Mouse (Mus musculus) embryo, embryonic 11.5 days (tissue): ENCODE measurements around the gene Ctnnal1.

ENCODE experiments used
- DNase-seq: peaks from one replicate; pipeline ENCODE4 v3.0.0-alpha.2; 2012; ENCODE audit warnings: low read depth, low spot score

Ctnnal1 gene

DNA sequence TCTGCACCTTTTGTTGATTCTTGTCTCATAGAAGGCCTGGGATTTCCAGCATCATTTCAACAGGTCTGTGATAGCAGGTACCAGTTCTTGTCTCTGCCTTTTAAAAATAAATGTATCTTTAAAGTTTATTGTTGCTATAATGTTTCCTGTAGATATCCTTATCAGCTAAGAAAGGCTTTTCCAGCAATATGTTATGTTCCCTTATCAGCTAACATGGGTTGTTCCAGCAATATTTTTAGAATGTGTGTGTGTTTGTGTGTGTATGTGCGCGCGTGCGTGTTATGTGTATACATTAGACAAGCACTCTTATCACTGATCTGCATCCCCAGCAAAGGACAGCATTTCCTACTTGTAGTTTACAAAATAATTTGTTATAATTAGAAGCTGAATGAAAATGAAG, 3.4 kb downstream of the Ctnnal1 start:
- no peak for DNase-seq

DNA sequence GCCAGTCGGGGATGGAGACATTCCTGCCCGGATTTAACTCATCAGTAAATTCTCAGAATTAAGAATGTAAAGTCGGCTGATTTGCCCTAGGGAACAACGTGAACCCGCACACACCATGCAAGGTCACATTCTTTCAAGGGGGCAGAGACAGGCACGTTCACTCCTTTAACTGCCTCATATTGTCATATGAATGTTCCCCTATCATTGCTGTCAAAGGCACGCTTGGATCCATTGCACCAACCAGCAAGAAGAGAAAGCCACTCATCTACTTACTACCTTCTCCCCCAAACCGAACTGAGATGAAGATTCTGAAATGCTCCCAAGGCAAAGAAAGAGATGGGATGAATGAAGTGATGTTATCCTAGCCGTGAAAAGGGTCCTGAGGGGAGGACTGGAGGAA, 6.3 kb downstream of the Ctnnal1 start:
- no peak for DNase-seq

DNA sequence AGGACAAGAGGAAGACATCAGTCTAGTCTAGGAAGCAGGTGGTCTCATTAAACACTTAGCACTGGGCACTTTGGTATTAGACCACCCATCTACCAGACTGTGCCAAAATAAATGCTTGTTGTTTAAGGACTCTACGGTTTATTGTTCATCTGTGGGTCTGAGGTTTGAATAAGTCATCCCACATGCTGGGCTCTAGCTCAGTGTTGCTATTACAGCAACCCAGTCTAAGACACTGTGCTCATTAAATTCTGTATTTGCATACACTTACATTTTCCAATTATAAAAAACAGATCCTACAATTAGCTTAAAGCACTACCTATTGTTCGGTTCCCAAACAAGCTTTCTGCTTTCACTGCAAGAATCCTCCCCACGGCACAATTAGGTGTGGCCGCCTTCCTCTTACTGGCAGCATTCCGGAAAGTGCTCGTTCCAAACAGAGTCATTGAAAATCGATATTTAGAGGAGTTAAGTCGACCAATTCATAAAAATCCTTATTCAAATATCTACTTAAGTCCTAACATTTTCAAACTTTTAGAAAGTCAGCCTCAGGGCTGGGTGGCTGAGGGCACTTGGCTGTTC, 8.5 kb downstream of the Ctnnal1 start:
- DNase-seq, result no peak

DNA sequence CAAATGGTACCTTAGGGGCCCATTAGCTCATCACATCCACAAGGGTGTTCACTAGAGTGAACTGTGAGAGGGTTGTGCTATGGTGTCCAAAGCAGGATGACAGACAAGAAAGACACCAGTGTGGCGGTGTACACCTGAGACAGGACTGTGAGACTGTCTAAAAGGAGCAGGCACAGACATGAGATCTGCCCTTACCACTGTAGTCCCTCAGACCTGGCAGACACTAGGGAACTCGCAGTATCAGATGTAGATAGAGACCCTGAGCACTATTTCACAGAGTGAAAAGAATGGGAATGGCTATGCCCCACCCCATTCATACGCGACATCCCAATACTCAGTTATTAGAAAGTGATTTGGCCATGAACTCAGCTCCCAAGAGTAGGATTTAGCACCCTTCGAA, 9.1 kb downstream of the Ctnnal1 start:
- DNase-seq, result no peak

DNA sequence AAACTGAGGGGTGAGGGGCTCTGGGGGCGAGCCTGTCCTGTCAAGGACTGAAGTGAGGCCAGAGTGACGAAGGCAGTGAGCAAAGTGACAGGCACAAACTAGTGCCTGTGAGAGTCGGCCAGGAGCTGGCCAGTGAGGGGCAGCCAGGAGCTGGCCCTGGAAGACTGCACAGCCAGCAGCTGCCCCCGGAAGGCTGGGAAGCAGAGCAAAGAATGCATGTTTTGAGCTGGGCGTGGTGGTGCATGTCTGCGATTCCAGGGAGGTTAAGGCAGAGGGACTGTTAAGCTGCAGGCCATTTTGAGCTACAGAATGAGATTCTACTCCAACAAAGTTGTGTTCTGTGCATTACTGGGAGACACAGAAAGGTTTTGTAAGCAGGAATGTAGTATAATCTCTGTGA, 14.3 kb downstream of the Ctnnal1 start:
- DNase-seq, result no peak

DNA sequence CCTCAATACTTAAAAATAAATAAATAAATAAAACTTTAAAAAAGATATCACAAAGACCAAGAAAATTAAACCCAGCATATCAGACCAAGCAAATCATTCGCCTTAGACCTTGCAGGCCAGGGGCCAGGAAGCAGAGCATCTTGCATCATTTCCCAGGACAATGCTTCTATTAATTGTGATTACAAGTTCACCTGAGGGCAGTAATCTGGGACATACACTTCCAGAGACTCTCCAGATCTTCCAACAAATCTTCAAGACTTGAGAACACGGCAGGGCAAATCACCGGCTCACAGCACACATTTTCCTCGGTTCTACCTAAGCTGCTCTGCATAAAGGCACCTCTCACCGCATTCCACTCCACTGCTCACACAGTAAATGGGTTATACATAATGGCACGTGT, 16.9 kb downstream of the Ctnnal1 start:
- DNase-seq, result no peak

DNA sequence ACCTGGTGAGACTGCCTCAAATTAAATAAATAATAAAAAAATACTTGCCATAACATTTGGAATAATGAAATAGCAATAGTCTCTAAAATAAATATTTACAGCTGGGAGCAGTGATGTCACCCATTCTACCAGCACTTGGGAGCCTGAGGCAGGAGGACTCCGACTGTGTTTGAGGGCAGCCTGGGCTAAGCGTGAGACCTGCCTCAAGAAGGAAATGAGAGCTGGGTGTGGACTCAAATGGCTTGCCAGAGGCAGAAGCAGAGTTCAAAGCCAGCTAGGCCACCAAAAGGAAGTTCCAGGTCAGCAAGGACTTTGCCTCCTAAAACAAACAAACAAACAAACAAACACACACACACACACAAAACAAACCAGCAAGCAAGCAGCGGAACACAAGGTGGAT, 17.6 kb downstream of the Ctnnal1 start:
- DNase-seq, result no peak

DNA sequence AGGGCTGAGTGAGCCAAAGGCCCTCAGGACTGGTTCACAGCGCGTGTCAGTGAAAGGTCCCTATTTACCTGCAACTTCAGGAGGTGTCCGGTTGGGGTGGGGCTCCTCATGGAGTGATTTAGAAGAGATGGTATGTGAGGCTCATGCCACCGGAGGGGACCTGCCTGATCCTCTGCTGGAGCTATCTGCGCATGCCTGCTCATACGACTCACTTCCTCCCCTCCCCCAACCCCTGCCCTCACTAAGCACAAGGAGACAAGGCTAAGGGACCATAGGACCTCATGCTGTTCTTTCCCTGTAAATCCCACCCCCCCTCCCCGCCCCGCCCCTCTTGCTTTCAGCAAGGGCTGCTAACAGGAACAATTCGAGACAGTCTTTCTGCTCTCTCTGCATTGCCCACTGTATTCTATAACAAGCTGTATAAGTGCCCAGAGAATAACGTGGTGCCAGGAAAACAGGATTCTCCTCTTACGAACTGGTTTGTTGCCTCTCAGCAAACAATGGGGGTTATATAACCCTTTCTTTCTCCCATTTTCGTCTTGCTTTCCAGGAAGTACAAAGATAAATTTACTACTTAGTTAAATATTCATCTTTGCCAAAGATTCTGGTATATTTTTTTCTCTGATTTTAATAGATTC, 19.0 kb downstream of the Ctnnal1 start:
- DNase-seq, result no peak

DNA sequence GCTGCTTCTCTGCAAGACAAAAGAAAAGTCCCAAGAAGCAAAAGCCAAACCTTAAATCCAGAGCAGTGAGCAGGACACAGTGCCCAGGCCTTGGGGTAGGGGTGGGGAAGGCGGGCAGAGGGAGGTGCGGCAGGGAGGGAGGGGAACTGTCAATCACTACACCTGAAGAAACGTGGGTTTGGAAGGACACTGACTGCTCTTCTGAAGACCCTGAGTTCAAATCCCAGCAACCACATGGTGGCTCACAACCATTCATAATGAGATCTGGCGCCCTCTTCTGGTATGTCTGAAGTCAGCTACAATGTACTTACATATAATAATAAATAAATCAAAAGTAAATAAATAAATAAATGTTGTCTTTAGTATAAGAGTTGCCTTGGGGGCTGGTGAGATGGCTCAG, 20.1 kb downstream of the Ctnnal1 start:
- DNase-seq, result no peak

DNA sequence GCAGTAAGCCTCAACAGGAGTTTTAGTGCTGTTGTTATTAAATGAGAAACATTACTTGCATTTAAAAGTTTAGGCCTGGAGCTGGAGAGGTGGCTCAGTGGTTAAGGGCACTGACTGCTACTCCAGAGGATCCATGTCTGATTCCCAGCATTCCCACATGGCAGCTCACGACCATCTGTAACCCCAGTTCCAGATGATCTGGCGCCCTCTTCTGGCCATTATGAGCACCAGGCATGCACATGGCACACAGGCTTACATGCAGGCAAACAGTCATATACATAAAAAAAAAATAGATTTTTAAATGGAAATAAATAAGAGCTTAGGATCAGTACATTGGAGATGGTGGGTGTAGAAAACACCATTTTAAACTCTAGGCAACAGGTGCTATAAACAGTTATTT, 21.0 kb downstream of the Ctnnal1 start:
- no peak for DNase-seq

DNA sequence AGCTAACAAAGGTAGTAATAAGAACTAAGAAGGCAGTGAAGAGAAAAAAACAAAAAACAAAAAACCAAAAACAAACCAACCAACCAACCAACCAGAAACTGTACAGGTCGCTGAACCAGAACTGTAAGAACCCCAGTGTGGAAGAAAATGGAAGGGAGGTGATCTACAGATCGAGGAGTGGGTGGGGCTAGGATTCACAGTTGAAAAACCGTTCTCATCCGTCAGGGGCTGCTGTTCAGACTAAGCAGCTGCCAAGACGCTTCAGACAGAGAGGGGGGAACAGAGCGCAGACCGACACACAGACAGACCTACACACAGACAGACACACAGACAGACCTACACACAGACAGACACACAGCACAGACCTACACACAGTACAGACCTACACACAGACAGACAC, 22.5 kb downstream of the Ctnnal1 start:
- DNase-seq, result no peak

DNA sequence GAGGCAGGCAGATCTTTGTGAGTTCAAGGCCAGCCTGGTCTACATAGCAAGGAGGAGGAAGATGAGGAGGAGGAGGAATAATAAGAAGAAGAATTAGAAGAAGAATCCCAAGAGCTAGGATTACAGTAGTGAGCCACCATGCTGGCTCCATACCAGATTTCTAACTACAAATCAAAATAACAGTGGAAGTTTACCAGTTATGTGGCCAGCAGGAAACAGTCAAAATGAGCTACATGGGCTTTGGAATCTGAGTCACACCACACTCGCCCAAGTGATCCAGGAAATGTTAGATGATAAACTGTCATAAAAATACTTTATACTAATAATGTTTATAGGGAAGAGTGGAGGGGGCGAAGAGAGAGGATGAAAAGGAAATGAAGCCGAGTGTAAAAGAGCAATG, 24.7 kb downstream of the Ctnnal1 start:
- DNase-seq, result no peak

DNA sequence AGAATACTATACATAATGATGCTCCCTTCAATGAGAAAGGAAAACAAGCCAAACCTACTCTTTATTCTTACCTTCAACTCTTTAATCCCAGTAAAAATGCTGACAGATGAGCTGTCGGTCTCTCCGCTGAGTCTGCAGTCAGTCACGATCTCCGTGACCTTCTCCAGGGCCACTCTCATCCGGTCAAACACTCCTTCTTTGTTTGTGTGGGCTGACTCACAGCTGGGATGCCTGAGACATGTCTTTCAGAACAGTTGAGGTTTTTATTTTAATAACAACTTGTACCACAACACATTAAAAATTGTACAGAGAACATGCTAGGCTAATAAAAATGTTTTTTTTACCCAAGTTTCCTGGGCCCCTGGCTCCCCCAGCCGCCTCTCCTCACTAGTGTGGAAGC, 27.3 kb downstream of the Ctnnal1 start:
- DNase-seq, result no peak

DNA sequence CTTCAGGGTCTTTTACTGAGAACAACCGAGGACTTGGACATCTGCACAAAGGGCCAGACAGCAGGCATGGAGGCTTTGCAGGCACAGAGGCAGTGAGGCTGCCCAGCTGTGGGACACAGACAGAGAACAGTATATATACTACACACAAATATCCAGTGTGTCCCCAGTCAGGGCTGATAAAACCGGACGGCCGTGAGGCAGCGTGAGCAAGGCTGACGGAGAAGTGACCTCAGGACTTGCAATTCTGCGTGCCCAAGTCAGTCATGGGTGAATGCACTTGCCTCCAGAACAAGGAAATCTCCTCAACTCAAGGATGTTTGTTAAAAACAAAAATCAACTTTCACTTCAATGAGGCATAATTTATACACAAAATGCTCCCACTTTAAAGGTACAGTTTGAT, 33.0 kb downstream of the Ctnnal1 start:
- no peak for DNase-seq

DNA sequence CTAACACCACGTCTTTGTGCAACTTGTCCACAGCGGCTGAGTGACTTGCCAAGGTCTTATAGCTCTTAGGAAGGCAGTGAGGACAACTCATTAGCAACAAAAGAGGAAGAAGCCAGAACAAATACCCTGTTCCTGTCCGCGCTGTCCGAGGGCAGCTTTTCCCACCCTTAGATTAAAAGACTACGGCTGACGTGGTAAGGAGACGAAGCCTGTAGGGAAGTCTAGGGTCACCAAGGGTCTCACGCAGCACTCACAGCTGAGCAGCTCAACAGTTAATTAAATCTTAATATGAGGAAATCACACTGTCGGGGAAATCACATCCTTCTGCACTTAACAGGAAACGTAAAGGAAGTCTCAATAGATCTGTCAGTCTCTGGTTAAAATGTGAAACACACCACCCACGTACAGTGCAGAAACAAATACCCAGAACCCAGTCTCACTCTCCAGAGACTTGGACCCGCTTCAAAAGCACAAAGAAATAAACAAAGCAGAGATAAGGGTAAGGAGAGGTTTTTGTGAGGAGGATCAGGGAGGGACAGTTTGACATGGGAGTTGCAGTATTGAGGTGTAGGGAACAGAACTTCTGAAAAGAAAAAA, 33.9 kb downstream of the Ctnnal1 start:
- DNase-seq, result no peak

DNA sequence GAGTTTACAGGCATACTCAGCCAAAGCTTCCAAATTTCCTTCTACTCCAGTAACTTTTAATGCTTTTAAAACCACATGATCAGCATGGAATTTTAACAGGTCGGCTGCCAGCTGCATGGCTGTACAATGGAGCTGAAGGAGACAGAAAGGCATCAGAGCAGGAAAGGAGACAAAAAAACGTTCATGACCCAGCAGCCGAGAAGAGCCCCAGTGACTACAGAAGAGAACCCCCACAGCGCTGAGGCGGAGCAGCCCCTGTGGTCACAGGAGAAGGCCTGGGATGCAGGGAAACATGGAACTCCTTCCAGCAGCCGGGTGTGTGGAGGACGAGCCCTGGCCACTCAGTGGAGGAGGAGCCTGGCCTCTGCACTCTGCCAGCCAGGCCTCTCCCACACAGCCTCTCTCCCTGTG, 35.5 kb downstream of the Ctnnal1 start:
- DNase-seq, result no peak

DNA sequence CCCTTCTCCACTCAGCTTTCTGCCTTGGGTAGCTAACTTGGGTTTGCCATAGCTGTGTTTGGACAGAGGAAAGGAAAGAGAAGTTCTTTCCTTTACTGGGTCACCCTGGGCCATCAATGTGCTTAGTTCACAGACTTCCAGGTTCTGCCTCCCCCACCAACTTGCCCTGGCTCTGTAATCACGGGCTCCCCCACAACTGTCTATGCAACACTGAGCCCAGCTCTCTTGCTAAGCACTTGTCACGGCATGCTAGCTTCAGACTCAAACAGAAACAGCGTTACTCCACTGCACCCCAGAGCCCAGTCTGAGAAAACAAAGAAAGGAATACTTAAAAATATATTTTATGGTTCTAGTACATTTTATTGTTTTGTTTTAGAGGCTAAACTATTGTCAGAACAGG, 36.1 kb downstream of the Ctnnal1 start:
- DNase-seq, result no peak

DNA sequence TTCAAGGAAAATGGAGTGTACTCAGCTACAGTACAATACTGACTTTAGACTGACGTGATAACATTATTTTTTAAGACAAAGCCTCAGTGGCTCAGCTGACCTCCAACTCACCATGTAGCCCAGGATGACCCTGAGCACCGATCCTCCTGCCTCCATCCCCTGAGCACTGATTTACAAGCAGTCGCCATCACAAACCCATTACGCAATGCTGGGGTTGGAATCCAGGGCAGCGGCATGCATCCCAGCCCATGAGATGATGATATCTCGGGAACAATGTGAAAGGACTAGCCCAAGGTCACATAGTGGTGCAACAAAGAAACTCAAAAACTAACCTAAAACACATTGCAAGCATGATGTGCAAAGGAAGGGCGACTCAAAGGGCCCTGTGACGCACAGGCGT, 40.8 kb downstream of the Ctnnal1 start:
- DNase-seq, result no peak

DNA sequence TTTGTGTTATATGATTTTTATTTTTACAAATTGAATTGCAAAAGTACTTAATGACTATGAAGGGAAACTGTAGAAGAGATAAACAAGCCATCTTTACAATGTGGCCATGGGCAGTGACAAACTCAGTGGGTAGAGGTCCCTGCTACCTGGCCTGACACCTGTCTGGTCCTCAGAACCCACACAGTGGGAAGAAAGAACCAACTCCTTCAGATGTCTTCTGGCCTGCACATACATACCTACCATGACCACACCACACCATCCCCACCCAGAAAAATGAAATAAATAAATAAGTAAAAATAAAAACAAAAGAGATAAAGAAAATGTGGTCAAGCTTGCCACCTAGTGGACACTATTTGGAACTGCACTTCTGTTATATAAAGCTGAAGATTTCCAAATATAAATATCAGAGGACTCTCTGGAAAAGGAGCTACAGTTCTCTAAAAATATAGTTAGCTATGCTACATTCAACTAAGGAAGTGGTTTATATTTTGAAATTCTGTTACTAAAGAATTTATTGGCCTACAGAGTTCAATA, 44.9 kb downstream of the Ctnnal1 start:
- no peak for DNase-seq

DNA sequence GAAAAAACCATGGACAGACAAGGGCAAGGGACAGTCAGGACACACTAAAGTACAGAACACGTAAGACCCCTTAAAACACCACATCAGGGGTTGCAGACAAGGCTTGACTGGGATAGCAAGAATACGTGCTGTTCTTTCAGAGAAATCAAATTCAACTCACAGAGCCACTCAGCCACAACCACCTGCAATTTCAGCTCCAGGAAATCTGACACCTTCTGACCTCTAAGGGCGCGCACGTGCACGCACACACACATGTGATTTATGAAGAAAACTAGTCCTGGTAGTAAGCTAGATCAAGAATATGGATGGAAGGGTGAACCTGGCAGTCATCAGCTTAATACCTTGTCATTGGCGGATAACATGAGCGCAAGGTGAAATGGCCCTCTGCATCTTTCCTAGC, 49.9 kb downstream of the Ctnnal1 start:
- no peak for DNase-seq

DNA sequence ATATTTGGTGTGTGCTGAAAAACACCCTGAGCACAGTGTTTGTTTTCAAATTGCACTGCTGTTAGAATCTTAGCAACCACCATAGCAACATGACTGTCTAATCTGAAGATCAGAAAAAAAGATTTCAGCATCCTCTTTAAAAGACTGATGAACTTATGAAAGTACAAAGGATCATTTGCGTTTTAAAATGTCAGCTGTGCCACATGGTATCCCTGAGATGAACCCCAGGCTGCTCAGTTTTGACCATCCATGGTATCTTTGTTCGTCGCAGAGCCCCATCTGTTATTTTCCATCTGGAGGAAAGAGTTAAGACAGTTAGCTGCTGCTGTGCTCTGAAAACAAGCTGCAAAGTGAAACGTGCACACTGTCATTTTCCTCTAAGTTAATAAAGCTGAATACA, 52.9 kb downstream of the Ctnnal1 start:
- DNase-seq, result no peak

DNA sequence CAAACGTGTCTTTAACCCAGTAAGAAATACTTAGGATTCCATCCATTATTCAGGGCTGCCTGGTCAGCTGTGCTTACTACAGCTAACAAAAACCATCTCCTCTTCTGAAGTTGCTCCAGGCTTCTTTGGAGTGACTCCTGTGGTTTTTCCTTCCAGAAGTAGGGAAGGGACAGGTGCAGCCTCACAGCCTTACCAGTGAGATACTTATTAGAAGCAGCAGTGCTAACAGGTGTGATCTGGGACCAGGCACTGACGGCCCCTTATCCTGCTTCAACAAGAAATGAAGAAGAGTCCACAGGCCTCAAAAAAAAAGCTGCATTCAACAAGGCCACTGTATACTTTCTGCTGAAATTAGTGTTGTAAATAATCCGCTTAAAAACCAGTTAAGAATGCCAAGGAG, 53.3 kb downstream of the Ctnnal1 start:
- DNase-seq, result no peak

DNA sequence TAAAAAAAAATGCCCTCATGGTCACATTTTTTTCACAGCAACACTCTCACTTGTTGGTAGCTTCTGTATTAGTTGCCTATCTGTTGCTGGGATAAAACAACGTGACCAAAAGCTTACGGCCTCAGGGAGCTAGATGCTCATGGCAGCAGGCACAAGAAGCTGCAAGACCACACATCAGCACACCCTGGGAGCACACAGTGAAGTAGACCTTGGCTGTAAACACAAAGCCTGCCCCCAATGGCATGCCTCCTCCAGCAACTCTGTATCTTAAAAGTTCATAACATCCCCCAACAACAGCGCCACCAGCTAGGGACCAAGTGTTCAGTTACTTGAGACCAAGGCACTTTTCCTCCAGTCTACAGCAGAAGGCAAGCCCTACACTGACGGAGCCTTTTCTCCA, 55.9 kb downstream of the Ctnnal1 start:
- DNase-seq, result no peak
